Mouse (Mus musculus): Measurements from ENCODE around the gene Camk2g.

DNA sequence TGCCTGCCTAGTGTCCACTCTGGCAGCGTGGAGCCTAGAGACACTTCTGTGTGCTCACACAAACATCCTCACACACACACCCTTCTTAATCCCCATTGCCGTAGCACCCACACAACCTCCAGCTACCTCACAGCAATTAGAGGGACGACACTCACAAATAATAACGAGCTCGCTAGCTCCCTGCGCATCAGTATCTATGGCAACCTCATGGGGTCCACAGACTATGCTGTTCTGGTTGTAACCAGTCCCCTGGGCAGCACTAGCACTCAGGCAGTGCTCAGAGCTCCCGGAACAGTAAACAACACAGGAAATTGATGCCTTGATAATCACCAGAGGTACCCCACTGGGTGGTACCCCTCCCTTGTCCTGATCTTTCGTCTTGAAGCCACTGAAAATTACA, 2.8 kb upstream of the Camk2g start:
- no peak for TF ChIP-seq POLR2A (IDR thresholded peaks at IDR 0.05; ENCODE audit: insufficient read depth, low read depth, low read length)
- no peak for TF ChIP-seq CTCF (IDR thresholded peaks at IDR 0.05)
- no peak for TF ChIP-seq EP300 (IDR thresholded peaks at IDR 0.05; ENCODE audit: insufficient read depth, low read depth, low read length)

Data from heart, adult 2 months (tissue).